Mouse (Mus musculus): Measurements from ENCODE around the gene Ankib1.
"Not testable (repeated sequence)": the region's sequence is repeated elsewhere in the genome, so short reads cannot be mapped to it uniquely, and the experiment has no call there.

Gene Ankib1

DNA sequence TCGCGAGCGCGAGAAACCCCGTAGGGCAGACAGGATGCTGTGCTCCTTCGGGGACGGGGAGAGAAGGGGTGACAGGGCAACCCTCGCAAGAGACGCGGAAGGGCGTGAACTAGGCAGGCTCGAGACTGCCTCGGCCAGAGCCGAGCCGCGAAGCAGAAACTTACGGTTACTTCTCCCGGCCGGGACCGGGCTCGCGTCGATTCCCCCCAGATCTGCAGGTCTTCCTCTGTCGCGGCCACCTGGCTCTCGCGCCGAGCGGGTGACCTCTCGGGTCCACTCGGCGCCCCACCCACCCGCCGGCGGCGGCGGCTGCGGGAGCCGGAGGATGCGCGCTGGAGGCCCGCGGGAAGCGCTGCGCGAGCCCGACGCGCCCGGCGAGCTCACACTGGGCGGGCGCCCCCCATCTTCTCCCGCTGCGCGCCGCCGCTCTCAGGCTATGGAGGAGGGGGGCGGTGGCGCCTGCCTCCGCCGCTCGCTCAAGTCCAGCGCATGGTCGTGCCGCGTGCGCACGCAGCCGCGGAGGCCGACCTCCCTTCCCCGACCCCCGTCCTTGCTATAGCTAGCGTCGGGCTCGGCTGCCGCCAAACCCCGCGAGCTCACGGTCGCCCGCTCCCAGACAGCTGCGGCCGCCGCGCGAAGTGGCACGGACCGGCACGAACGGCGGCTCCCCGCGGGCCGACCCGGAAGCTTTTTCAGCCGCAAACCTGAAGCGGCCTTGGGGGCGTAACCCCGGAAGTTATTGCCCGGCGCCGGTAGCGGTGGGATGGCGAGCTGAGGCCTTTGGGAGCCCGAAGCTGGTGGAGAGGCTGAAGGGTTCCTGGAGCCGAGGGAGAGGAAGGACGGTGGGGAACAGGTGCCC lies at the start of gene Ankib1, which contains the start of gene Krit1:
Gene Ankib1 (minus strand): TSS at position 493 of the 859 bp plus-strand sequence.
Gene Krit1 (plus strand): TSS at position 752 of the 859 bp plus-strand sequence.
- DNase-seq: peak; percentile 88

GRCm38 (mm10) chr5:3845026-3845425 lies 42.3 kb upstream of the Ankib1 start, which contains the start of gene Lrrd1:
Gene Lrrd1, plus strand, starts transcription at chr5:3845173.
- DNase-seq: no peak

DNA sequence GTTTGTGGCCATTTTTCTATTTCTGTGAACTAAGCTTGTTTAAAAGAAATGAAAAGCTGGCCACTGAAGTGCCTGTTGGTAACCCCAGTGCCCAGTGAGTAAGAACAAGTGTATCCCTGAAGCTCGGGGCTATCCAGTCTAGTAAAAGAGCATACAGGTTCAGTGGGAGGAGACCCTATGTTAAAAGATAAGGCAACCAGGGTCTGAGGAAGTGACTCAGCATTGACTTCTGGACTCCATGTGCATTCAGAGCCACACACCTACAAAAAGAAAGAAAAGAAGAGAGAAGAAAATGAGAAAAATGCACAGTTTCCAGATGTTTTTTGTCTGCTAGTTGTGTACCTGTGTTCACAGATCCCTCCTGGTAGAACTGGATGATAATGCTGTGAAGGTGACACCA lies 31.4 kb upstream of the Ankib1 start:
- DNase-seq: no peak

DNA sequence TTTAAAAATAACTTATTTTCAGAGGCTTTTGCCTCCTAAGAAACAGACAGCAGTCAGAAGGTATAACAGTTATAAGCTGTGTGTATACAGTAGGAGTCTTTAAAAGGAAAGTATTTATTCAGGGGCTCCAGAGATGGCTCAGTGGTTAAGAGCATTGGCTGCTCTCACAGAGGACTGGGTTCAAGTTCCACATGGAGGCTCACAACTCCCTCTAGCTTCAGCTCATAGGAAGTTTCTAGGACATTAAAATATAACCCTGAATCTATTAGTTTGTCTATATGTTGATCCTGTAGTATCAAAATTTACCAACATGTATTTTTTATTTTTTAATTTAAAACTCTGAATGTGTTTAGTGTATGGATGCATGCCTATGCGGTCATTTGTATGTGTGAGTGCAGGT lies 5.7 kb upstream of the Ankib1 start:
- DNase-seq: no peak

- DNase-seq: peak; percentile 80
These were observed 804 bp upstream of the Ankib1 start for GRCm38 (mm10) chr5:3803292-3804165.

DNA sequence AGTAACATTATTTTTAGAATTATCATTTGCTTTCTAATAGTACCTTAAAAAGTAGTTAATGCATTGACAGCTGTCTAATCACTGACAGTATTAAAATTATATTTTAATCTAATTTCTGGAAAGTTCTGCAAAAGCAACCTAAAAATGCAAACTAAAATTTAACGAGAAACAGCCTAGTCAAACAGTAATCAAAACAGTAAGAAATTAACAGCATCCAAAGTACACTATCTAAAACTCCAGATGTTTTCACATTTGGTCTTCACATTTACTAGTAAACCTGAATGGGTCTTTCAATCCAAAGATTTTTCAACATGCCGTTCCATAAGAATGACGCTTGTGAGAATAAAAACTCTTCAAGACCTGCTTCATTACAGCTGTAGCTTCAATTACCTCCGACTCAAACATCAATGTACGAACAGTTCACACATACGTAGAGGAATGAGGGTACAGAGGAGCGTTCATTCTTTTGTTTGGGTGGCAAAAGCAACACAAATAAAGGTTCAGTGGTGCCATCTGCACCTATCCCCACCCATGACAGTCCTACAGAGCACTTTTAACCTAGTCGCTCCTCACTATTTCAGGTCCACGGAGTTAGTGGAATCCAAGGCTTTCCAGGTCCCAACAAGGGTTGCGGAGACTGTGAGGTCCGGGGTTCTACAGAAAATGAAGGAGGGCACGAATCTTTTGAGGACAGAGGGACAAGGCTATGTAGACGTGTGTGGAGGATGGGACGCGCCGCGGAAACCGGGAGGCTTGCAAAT lies 873 bp downstream of the Ankib1 start:
- DNase-seq: no peak

GRCm38 (mm10) chr5:3800881-3801280 lies 1.8 kb downstream of the Ankib1 start:
- no peak for DNase-seq

DNA sequence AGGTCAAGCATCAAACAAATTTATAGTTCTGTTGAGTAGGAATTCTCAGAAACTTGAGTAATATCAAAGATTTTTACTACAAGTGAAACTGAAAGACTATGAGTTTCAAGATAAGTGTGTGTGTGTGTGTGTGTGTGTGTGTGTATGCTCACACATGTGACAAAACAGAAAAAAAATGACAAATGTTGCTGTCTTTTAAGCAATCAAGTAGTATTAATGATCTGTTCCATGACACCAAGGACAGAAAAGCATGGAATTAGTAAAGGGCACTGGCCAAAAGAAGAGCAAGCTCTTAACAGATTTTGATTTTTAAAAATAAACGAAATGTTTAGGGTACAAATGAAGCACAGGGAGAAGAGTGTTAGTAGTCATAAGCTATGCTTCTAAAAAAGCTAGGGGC lies 2.7 kb downstream of the Ankib1 start:
- DNase-seq: no peak

- not testable (repeated sequence) for DNase-seq
These were observed 4.1 kb downstream of the Ankib1 start for GRCm38 (mm10) chr5:3798656-3799055.

- DNase-seq: not testable (repeated sequence)
These were observed 5.6 kb downstream of the Ankib1 start for GRCm38 (mm10) chr5:3797101-3797500.

DNA sequence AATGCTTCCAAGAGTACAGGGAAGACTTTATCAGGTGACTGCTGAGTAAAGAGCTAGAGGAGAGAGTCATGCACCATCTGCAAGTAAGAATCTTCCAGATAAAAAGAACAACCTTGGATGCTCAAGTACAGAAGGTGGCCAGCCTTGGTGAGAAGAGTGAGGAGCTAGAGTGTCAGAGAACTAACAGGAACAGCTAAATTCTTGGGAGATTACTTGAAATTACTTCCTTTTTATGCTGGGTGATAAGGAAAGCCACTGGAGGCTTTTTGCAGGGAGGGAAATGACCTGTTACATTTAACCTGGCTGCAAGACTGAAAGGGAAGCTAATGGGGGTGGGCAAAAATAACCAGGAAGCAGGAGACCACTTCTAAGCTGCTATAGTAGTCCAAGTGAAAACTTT lies 11.7 kb downstream of the Ankib1 start:
- DNase-seq: no peak

- DNase-seq: no peak
These were observed 15.2 kb downstream of the Ankib1 start for GRCm38 (mm10) chr5:3787548-3787947.

- DNase-seq: no peak
These were observed 17.8 kb downstream of the Ankib1 start for GRCm38 (mm10) chr5:3784751-3785496.

DNA sequence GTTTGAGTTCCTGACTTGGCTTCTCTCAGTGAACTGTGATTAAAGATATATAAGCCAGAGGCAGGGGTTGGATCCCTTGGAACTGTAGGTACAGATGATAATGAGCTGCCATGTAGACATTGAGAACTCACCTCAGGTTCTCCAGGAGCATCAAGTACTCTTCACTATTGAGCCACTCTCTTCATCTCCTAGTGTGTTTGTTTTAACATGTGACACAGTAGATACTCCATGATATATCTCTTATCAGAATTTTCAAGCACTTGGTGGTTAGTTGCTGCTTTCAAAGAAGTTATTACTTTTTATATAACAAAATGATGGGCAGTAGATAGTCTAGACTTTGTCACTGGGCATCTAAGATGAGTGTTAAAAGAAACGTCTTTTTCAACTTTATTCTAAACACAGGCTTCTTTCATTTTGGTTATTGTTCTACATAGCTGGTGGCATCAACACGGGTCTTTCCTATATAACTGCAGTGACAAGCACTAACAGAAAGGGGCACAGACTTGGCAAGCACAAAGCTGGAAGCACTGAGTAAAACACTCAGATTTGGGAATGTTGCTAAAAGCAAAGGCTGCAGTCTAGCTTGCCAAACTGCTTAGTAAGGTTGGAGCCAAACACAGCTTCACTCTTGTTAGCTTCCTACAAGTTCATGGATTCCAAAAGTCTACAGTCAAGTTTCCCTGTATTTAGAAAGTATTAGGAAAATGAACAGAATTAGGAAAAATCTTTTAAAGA lies 18.6 kb downstream of the Ankib1 start:
- DNase-seq: no peak

GRCm38 (mm10) chr5:3782670-3783069 lies 20.1 kb downstream of the Ankib1 start:
- DNase-seq: peak; percentile 19

DNA sequence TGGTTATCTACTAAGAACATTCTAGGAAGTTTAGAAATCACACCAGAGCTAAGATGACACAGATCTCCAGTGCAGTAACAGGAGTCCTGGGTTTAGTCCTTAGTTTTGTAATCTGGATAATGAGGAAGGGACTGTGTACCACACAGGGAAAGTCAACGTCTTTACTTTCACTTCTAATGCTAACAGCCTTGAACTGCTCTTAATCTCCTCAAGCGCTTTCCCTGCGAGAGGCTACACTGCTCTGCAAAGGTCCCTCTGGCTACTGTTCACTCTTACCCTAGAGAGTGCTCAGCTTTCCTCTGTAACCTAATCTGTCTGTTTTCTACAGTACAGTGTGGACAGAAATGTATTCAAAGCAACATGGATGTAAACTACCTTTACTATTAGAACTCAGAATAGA lies 30.7 kb downstream of the Ankib1 start:
- no peak for DNase-seq

- no peak for DNase-seq
These were observed 31.2 kb downstream of the Ankib1 start for GRCm38 (mm10) chr5:3771512-3771911.

GRCm38 (mm10) chr5:3750536-3750935 lies 52.2 kb downstream of the Ankib1 start:
- not testable (repeated sequence) for DNase-seq

GRCm38 (mm10) chr5:3732846-3733245 lies 69.9 kb downstream of the Ankib1 start:
- not testable (repeated sequence) for DNase-seq

- no peak for DNase-seq
These were observed 73.9 kb downstream of the Ankib1 start for GRCm38 (mm10) chr5:3728820-3729219.

GRCm38 (mm10) chr5:3725491-3725890 lies 77.2 kb downstream of the Ankib1 start:
- DNase-seq: no peak

Measured in liver (tissue).